Mouse (Mus musculus) lung, adult 2 months (tissue): ENCODE measurements around the gene Mmp13. TPM values are rescaled to one million over a fixed set of nuclear protein-coding genes. Genes with fewer than 3 reads are reported as not detected.

ENCODE experiments used
- DNase-seq: peaks from one replicate; pipeline ENCODE4 v3.0.0; 2022
- H3K4me1 ChIP-seq: fragments of 200-500 bp; 2 replicates; pipeline ENCODE4 v1.6.1; 2011; ENCODE audit warnings: low read length; ENCODE audit not compliant: control insufficient read depth, insufficient read depth
- H3K4me3 ChIP-seq: fragments of 200-500 bp; replicated peaks from 2 replicates; pipeline ENCODE3; 2011; ENCODE audit warnings: low read depth, mild to moderate bottlenecking, control low read depth, low read length; ENCODE audit errors: extremely low read depth
- CTCF ChIP-seq: fragments of 200-500 bp; IDR thresholded peaks from 2 replicates; pipeline ENCODE4 v1.5.1; 2011; ENCODE audit warnings: mild to moderate bottlenecking, low read length, control low read depth; ENCODE audit not compliant: insufficient read depth
- POLR2A ChIP-seq: fragments of 200-500 bp; IDR thresholded peaks from 2 replicates; pipeline ENCODE4 v1.6.1; 2011; ENCODE audit warnings: low read depth, mild to moderate bottlenecking, control low read depth, low read length, borderline replicate concordance; ENCODE audit errors: extremely low read depth
- WGBS: fragments of 180-500 bp; shearing (Covaris S2); methylation state at CpG from one replicate; pipeline ENCODE4 v1.1.7; 2018; 5-methylcytosine and 5-hydroxymethylcytosine counted together
- polyA plus RNA-seq: library from polyadenylated mRNA; depleted of rRNA; stranded (reverse); fragments of >200 nt; gene quantifications from 2 replicates; pipeline ENCODE4 v1.2.3, GENCODE M21; 2012; rRNA removed

Gene Mmp13
- polyA plus RNA-seq, 1 experiment = 0.31 TPM

GRCm38 (mm10) chr9:7292132-7292531, 19.8 kb downstream of the Mmp13 start:
- 20% methylated on average over 1 of the region's 1 CpGs for WGBS
- TF ChIP-seq POLR2A (no peak), CTCF (no peak)
- H3K4me3 ChIP-seq = no peak overlapping the region
- H3K4me1 ChIP-seq = no peaks in the 10 kb centered on the region
- DNase-seq = no peak

- H3K4me1 ChIP-seq = no peaks in the 10 kb centered on the region
- TF ChIP-seq POLR2A (no peak), CTCF (no peak)
- H3K4me3 ChIP-seq = no peak overlapping the region
- DNase-seq = no peak
Observed at GRCm38 (mm10) chr9:7331847-7332246, 59.5 kb downstream of the Mmp13 start.

Other genes starting within 250 kb of the Mmp13 start
- 1.2 and 1.3 TPM in 2 replicates for gene Dync2h1, start 88.1 kb upstream of the Mmp13 start, polyA plus RNA-seq
- 16.5 and 23.9 TPM in 2 replicates for gene Dcun1d5, start 88.0 kb upstream of the Mmp13 start, polyA plus RNA-seq
- 0.89 and 1.8 TPM in 2 replicates for gene Mmp12, start 71.9 kb downstream of the Mmp13 start, polyA plus RNA-seq
- not detected in 2 replicates for gene Mmp1b, start 115.5 kb downstream of the Mmp13 start, polyA plus RNA-seq
- gene Mmp3, start 173.3 kb downstream of the Mmp13 start, polyA plus RNA-seq = 5.7 and 7.6 TPM in 2 replicates
- not detected in 2 replicates for gene Mmp10, start 229.8 kb downstream of the Mmp13 start, polyA plus RNA-seq